Mouse (Mus musculus) erythroblast, embryonic 14.5 days (primary cell): ENCODE results near the gene Trim26. TPM values are rescaled to one million over a fixed set of nuclear protein-coding genes. Genes with fewer than 3 reads are reported as not detected.
"Not testable (repeated sequence)": the region's sequence is repeated elsewhere in the genome, so short reads cannot be mapped to it uniquely, and the experiment has no call there.

ENCODE experiments used
- H3K27me3 ChIP-seq: 2 replicates; pipeline ENCODE4 v1.6.1; 2012; ENCODE audit warnings: inconsistent platforms; ENCODE audit not compliant: control insufficient read depth
- H3K36me3 ChIP-seq: 2 replicates; pipeline ENCODE4 v1.6.1; 2012; ENCODE audit warnings: mild to moderate bottlenecking, inconsistent platforms; ENCODE audit not compliant: control insufficient read depth
- H3K4me1 ChIP-seq: 2 replicates; pipeline ENCODE4 v1.6.1; 2012; ENCODE audit warnings: inconsistent platforms; ENCODE audit not compliant: control insufficient read depth
- H3K4me3 ChIP-seq: replicated peaks from 2 replicates; pipeline ENCODE3; 2012; ENCODE audit warnings: moderate library complexity, mild to moderate bottlenecking, inconsistent platforms
- H3K9me3 ChIP-seq: 2 replicates; pipeline ENCODE4 v1.6.1; 2012; ENCODE audit warnings: low read length, inconsistent platforms, mixed read lengths; ENCODE audit not compliant: control insufficient read depth
- GATA1 ChIP-seq: IDR thresholded peaks from 2 replicates; pipeline ENCODE4 v1.6.1; 2012; ENCODE audit warnings: low read length, inconsistent platforms, mixed read lengths
- TAL1 ChIP-seq: IDR thresholded peaks from 3 replicates; pipeline ENCODE4 v1.6.1; 2012; ENCODE audit warnings: low read length, inconsistent platforms, mixed read lengths
- polyA plus RNA-seq: library from polyadenylated mRNA; stranded (reverse); fragments of >175 nt; gene quantifications from 2 replicates; pipeline ENCODE4 v1.2.3, GENCODE M21; 2012

Trim26 gene
- polyA plus RNA-seq, 1 experiment, result 2.5 TPM

DNA sequence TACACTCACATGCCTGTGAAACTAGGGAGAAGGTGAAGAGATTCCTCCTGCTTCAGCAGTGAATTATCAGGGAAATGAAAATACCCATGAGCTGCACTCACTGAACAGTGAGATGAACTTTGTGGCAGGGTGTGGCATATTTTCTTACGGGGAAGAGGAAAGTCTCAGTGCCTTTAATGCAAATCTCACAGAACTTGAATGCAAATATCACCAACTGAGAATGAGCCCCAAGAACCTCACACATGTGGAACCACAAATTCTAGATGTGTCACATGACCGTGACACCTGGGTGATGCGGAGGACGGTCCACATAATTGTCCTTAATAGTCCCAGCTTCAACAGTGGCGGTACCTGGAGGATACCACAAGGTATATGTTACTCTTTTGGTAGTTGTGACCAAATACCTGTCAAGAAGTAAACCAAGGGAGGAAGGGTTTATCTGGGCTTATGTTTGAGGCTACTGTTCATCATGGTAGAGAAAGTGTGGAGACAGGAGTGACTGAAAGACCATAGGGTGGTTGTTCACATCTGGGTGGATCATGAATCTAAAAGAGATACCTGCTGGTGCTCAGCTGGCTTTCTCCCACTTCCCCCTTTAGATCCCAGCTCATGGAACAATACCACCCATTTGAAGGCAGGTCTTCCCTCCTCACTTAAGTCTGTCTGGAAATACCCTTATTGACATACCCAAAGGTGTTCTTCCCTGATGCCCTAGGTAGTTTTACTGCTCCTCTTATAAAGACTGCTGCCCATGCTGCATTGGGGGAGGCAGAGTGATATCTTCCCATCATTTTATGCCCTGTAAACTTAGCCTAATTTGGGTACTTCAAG, 53.4 kb downstream of the Trim26 start, which contains the start of gene Trim40:
Gene Trim40 (minus strand): TSS at position 51 of the 831 bp plus-strand sequence.
- TF ChIP-seq GATA1 (no peak), TAL1 (no peak)
- no peaks in the 10 kb centered on the region for H3K9me3 ChIP-seq

DNA sequence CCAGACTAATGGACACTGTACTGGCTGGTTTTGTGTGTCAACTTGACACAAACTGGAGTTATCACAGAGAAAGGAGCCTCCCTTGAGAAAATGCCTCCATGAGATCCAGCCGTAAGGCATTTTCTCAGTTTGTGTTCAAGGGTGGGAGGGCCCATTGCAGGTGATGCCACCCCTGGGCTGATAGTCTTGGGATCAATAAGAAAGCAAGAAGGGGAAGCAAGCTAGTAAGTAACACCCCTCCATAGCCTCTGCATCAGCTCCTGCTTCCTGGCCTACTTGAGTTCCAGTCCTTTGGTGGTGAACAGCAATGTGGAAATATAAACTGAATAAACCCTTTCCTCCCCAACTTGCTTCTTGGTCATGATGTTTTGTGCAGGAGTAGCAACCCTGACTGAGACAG, 54.6 kb downstream of the Trim26 start:
- H3K36me3 ChIP-seq, H3K4me1 ChIP-seq, H3K9me3 ChIP-seq, H3K4me3 ChIP-seq: not testable (repeated sequence)
- H3K27me3 ChIP-seq, result peaks cover 45% of the 10 kb centered on the region

More for the DNA sequence above, 53.4 kb downstream of the Trim26 start, which contains the start of gene Trim40:
- Histone ChIP-seq H3K4me1 (no peaks in the 10 kb centered on the region; the same call in 1 of the 2 replicates), H3K36me3 (no peaks in the 10 kb centered on the region), H3K27me3 (peaks cover 49% of the 10 kb centered on the region), H3K4me3 (no peak within 1 kb of the TSS)

DNA sequence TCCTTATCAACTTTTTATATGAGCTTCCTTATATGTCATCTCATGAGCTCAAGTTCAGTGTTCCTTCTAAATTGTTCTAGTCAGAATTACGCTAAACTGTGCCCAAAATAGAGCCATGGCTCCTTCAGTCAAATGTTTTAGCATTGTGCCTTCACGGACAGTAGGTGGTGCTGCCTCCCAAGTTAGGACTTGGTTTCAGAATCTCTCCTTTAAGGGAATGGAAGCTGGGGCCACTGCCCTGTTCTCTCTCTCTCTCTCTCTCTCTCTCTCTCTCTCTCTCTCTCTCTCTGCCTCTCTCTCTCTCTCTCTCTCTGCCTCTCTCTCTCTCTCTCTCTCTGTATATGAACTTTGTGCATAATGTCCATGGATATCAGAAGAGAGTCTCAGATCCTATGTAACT, 55.4 kb downstream of the Trim26 start:
- H3K27me3 ChIP-seq, result peaks cover 40% of the 10 kb centered on the region
- no peak for TF ChIP-seq TAL1
- no peaks in the 10 kb centered on the region for H3K9me3 ChIP-seq
- no peaks in the 10 kb centered on the region; the same call in 1 of the 2 replicates for H3K4me1 ChIP-seq
- H3K36me3 ChIP-seq, result no peaks in the 10 kb centered on the region
- no peak overlapping the region for H3K4me3 ChIP-seq

DNA sequence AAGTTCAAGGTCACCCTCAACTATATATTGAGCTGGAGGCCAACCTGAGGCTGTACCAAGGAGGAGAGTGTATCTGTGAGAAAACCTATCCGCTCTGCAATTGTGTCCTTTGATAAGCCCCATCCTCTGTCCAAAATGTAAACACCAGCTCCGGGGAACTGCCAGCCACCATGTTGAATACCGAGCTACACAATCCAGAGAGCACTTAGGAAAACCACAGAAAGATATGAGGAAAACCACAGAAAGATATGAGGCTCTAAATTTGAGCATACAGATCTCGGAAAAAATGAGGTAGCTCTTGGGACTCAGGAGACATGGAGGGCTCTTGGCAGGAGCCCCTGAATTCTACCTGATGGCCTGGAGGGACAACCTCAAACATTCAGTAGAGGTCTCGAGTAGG, 56.5 kb downstream of the Trim26 start:
- Histone ChIP-seq H3K27me3 (peaks cover 39% of the 10 kb centered on the region), H3K4me1 (no peaks in the 10 kb centered on the region; the same call in 1 of the 2 replicates), H3K9me3 (no peaks in the 10 kb centered on the region), H3K4me3 (no peak overlapping the region), H3K36me3 (no peaks in the 10 kb centered on the region)
- no peak for TF ChIP-seq GATA1
- TF ChIP-seq TAL1, result no peak

DNA sequence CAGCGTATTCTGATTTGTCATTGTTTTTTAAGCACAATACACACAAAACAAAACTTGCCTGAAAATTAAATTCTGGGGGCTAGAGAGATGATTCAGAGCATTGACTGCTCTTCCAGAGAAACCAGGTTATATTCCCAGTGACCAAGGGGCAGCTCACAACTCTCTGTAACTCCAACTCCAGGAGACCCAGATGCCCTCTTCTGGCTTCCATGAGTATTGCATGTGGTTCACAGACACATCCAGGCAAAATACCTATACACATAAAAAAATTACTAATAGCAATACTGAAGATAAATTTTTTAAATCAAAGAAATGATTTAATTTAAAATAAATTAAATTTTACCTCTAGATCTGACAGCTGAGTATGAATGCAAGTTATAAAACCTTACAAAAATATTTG, 59.6 kb downstream of the Trim26 start:
- Histone ChIP-seq H3K4me1 (no peaks in the 10 kb centered on the region; the same call in 1 of the 2 replicates), H3K4me3 (no peak overlapping the region), H3K36me3 (no peaks in the 10 kb centered on the region), H3K9me3 (no peaks in the 10 kb centered on the region), H3K27me3 (peaks cover 21% of the 10 kb centered on the region)
- no peak for TF ChIP-seq GATA1
- TF ChIP-seq TAL1, result no peak

DNA sequence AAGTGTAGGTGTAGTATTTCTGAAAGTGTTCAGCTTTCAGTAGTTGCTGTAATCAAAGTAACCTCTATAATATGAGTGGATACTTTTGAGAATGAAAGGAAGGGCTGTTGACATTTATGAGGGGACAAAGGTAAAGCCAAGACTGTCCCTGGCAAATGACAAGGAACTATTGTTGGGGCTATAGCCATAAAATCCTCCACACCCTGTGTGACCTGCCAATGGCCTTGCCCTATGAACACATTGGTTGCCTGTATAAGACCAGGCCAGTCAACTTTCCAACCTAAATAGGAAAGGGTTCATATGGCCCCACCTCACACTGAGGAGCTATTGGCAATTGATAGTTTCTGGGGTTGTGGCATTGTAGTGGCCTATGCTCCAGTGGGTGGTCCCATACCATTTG, 60.1 kb downstream of the Trim26 start:
- TF ChIP-seq GATA1, result no peak
- TF ChIP-seq TAL1, result no peak
- no peaks in the 10 kb centered on the region; the same call in 1 of the 2 replicates for H3K4me1 ChIP-seq
- no peaks in the 10 kb centered on the region for H3K36me3 ChIP-seq
- H3K4me3 ChIP-seq, result no peak overlapping the region
- H3K9me3 ChIP-seq, result no peaks in the 10 kb centered on the region
- peaks cover 18% of the 10 kb centered on the region for H3K27me3 ChIP-seq

DNA sequence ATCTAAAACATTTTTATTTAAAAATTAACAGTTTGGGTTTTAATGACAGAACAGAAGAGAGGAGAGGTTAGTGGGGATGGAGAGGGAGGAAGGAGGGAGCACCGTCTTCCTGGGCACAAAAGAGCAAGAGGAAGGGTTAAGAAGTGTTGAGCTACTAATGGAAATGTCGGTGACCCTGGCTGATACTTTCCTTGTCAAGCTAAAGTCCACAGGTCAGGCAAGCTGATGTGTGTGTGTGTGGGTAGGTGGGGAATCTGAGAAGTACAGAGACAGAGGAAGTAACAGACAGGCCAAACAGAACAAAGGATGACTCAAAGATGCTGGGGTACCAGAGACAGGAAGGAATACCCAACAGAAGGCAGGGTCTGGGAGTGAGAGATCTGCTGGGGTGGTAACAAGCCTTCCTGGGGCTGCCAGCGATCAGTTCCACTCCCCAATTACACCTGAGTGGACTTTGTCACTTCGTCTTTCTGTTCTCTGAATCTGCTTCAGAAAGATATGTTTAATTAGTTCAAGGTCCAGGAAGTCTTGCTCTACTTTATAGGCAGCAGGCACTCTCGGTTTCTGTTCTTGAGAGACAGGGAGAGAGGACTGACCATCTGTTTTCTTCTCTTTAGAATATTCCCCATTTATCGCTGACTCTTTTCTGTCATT, 60.7 kb downstream of the Trim26 start, which contains the start of gene Trim31:
Gene Trim31 (plus strand): TSS at position 567 of the 654 bp plus-strand sequence.
- H3K27me3 ChIP-seq, result peaks cover 18% of the 10 kb centered on the region
- H3K4me3 ChIP-seq, result no peak within 1 kb of the TSS
- H3K36me3 ChIP-seq, result no peaks in the 10 kb centered on the region
- no peak for TF ChIP-seq TAL1
- TF ChIP-seq GATA1, result no peak
- no peaks in the 10 kb centered on the region for H3K9me3 ChIP-seq
- H3K4me1 ChIP-seq, result no peaks in the 10 kb centered on the region; the same call in 1 of the 2 replicates

DNA sequence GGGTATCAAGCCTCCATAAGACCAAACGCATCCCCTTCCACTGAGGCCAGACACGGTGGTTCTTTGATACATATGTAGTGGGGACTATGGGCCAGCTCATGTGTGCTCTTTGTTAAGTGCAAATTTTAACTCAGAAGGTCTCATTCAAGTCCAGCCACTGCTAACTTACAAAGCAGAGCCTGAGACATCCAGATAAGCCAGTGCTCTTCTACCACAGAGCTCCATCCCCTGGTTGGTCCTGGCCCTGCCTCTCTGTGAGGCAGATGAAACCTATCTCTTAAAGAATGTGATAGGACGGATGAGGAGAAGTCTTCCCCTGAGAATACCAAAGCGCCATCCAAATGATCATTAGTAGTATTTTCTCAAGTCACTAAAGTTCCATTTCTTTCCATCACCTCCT, 62.4 kb downstream of the Trim26 start:
- H3K36me3 ChIP-seq, result no peaks in the 10 kb centered on the region
- H3K4me1 ChIP-seq, result no peaks in the 10 kb centered on the region
- H3K9me3 ChIP-seq, result no peaks in the 10 kb centered on the region
- TF ChIP-seq GATA1, result no peak
- no peak for TF ChIP-seq TAL1
- H3K4me3 ChIP-seq, result no peak overlapping the region
- H3K27me3 ChIP-seq, result peaks cover 18% of the 10 kb centered on the region

DNA sequence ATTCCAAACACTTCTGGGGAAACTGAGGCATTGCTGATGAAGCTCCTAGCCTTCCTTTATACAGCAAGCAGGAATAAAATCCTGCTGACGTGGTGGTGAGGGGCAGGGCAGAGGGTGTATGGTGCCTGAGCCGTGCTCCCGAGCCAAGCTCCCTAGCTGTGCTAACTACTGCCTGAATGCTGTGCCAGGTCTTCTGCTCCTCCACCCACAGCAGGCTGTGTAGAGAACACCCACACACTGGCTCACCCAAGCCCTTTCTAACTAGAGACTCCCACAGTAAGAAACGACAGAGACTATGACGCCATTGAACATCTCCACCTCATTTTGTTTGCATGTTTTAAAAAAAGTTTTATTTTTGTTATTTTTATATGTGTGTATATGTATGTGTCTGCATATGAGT, 63.1 kb downstream of the Trim26 start:
- Histone ChIP-seq H3K9me3 (no peaks in the 10 kb centered on the region), H3K4me3 (no peak overlapping the region), H3K4me1 (no peaks in the 10 kb centered on the region), H3K36me3 (no peaks in the 10 kb centered on the region), H3K27me3 (peaks cover 16% of the 10 kb centered on the region)
- TF ChIP-seq GATA1 (no peak), TAL1 (no peak)
